Mouse (Mus musculus) T-cell, adult 2 months (primary cell): ENCODE measurements around the gene Ccr8.

Source experiments
- DNase-seq: peaks from one replicate; pipeline ENCODE4 v3.0.0; 2022; ENCODE audit warnings: low spot score

Gene Ccr8

DNA sequence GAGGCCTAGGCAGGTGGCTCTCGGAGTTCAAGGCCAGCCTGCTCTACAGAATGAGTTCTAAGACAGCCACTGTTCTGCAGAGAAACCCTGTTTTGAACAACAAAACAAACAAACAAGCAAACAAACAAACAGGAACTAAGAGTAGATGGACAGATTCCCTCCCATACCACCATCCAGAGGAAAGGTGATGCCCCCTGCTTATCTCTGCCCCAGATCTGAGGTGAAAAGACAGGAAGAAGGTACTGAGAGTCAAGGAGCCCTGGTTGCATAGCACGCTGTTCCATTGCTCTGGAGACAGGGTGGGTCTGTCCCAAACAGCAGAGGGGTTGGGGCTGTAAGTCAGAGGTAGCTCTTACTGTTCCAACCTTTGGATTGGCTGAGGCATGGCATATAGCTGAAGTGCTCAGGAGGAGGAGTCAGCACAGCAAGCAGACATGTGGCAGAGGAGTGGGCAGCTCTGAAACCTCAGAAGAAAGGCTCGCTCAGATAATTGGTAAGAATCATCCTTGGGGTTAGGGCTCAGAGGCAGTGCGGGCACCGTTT is at the start of gene Ccr8:
Ccr8 (plus strand) TSS at position 419 of the 543 bp plus-strand sequence.
- DNase-seq, result no peak

DNA sequence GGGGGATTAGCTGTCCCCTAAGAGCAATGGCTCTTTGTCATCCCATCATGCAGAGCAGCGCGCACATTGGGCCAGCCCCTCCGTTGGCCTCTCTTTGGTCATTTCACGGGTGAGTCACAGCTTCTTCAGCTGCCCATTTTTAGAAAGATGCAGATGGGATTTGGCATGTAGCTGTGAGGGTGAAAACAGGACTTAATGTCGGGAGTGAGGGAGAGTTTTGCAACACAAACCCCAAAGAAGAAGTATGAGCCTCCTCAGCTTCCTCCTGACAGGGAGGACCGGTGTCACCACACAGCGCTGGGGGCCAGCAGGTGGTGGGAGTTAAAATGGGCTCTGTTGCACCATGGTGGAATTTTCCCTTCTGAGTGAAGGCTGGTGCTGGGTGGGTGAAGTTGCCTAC is 48.8 kb upstream of the Ccr8 start:
- DNase-seq, result no peak

DNA sequence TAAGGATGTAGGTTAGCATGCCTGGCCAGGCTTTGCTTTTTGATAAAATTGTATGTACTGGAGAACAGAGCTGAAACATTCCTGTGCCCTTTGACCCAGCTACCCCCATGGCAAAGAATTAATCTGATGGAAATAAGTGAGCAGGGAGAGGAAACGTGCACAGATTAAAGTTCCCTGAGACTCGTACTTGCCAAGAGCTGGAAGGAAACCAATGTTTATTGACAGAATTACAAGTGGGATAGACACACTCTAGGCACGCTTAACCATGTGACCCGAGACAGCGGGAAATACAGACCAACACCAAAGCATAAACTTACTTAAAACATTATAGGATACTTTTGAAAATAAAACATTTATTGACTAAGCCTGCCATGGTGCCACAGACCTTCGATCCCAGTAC is 43.4 kb upstream of the Ccr8 start:
- DNase-seq, result no peak

DNA sequence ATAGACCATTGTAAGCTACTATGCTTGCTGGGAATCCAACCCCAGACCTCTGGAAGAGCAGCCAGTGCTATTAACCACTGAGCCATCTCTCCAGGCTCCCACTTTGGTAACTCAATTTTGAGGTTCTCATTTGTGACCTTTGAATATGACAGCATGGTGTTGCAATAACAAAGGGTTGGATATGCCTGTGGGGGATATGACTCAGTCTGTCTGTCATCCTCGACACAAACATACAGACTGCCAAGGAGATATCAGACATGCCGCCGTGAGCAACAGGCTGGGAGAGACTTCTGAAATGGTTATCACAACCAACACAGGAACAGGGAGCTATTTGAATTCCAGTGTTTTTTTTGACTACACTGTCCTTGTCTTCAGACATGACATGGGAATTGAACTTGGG is 42.5 kb upstream of the Ccr8 start:
- no peak for DNase-seq

DNA sequence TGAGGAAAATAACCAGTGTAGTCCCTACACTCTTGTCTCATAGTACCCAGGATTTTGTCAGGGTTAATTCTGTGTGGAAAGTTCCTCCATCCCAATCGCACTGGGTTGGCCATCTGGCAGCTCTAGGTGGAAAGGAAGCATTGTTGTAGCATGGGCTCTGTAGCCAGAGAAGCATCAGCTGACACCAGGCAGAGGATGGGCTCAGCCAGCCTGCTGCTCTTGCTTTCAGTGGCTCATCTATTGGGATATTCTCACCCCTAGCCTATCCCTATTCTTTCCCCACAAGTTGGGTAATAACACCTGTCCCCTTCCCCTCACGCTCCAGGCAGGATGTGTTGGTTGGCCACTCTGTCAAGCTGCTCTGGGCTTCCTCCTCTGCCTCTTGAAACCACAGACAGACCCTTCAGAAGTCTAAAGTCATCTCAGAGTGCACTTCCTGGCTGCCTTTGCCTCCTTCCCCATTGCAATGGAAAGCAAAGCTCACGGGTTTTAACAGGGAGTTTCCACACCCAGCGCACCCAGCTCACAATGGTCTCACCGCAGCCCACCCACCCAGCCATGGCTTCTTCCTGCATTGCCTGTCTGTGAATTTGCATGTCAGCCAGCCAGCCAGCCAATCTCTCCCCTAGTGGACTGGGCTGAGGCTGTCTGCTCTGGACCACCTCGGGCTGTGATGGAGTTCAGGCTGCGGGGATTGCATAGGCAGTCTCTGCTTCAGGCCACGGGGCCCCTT is 37.2 kb upstream of the Ccr8 start:
- DNase-seq, result peak; percentile 81

DNA sequence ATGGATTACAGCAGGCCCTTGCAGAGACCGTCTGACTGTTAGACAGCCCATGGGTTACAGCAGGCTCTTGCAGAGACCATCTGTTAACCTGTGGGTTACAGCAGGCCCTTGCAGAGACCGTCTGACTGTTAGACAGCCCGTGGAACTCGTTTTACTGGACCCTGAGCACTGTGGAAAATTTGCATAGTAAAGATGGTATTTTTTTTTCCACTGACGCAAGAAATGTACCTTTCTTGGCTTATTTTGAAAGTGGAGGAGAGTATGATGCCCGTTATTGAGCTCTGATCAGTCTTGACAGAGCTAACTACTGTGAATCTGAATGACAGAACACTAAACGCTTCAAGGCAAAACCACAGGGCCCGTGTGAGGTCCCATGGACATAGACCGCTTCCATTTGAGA is 35.7 kb upstream of the Ccr8 start:
- no peak for DNase-seq

DNA sequence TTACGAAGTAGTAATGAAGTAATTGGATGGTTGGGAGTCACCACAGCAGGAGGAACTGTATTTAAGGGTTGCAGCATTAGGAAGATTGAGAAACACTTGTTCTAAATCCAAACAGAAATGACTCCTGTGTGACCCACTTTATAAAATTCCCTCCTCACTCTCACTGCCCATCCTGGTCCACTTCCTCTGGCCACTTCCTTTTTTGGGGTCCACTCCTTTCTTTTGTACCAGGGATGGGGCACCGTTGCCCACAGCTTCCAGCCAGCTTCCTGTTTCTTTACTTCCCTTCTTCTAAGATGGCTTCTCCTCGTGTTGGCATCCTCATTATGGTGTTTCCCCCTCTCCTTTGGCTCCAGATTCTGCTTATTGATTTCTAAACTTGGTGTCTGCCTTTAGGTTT is 33.2 kb upstream of the Ccr8 start:
- no peak for DNase-seq

DNA sequence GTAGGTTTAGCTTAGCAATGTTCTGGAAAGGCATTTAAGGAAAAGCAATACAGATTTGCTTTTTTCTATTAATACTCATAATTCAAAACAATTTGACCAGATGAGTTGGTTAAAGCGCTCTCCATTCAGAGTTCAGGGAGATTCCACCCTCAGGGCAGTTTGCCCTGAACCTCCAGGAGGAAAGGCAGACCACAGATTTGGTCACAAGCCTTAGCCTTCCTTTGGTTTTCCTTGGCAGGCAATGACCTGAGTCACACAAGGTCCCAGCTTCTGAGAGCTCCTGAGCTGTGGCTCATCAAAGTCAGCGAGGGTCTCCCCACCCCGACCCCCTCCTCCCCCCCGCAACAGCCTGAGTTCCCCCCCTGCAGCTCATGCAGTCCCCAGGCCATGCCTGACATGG is 27.6 kb upstream of the Ccr8 start:
- no peak for DNase-seq

DNA sequence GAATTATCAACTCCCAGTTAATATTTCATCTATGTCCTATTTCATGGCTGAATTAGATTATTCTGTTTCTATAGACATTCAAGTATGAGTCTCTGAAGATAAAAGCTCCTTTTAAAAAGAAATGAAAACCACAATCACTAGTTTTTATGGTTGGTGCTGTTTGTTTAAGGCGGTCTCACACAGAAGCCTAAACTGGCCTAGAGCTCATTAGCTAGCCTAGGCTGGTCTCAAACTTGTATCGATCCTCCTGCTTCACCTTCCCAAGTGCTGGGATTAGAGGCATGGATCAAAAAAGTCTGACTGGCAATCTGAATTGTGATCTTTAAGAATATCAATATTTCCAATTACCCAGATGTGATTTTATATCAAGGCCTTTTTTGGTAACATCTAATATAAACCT is 24.3 kb upstream of the Ccr8 start:
- no peak for DNase-seq

DNA sequence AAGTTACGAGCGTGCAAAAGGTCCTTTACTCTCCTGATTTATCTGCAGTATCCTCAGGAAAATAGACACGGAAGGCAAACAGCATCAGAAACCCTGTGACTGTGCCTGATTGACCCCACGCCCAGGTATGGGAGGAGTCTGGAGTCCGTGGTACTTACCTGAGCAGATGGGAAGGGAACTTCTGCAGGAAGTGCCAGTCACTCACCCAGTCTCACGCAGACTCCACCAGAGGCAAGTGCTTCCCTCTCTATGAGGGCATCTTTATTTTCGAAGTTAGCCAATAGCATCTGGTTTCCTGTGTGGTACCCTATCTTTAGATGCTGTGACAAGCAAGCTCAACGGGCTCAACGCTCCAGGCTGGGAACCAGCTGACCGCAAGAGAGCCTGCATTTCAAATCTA is 23.9 kb upstream of the Ccr8 start:
- peak; percentile 19 for DNase-seq

DNA sequence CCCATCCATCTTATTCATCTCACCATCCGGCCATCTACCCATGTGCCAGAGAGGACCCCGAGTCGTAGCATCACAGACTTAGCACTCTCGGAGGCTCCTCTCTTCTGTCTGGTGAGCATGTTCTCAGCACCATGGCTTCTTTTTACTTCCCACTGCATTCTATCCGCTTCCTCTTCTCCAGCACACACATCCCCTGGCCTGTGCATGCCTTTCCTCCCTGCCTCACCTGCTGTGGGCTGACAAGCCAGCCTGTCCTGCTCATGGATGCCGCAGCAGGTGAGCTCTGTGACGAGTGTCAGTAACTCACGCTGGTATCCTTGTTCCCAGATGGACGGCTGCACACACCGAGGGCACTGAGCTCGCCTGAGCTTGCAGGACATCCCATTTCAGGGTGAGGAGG is 22.1 kb upstream of the Ccr8 start, which contains the start of gene Cx3cr1:
Cx3cr1 (minus strand) TSS at position 101 of the 400 bp plus-strand sequence.
- DNase-seq, result no peak

DNA sequence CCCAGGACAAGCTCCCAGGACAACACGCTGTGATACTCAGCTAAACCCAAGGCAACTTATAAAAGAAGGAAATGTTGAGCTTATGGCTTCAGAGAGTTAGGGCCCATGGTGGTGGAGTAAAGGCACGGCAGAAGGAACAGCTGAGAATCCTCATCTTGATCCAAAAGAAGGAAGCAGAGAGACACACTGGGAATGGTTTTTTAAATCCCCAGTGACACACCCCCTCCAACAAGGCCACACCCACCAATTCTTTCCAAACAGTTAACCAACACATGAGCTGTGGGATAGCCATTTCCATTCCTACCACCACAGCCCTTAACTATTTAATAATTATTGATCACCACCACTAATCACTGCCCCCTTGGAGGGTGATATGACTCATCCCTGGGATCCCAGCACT is 20.7 kb upstream of the Ccr8 start:
- no peak for DNase-seq

DNA sequence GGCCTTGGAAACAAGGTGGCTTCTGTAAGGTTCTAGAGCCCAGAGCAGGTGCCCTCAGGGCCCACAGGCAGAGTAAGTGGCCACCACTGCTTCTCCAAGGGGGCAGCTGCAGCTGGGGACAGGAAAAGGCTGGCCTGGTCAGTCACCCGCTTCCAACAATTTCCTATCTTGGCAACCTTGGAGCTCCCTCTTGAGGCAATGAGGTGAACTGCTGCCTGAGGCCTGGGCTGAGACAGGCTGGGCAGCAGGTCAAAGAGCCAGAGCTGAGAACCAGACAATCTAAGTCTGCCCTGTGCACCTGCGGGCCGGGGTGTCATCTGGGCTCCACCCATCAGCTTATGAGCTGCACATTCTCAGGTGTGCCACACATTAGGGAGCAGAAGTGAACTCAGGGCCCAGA is 18.7 kb upstream of the Ccr8 start:
- peak; percentile 43 for DNase-seq

DNA sequence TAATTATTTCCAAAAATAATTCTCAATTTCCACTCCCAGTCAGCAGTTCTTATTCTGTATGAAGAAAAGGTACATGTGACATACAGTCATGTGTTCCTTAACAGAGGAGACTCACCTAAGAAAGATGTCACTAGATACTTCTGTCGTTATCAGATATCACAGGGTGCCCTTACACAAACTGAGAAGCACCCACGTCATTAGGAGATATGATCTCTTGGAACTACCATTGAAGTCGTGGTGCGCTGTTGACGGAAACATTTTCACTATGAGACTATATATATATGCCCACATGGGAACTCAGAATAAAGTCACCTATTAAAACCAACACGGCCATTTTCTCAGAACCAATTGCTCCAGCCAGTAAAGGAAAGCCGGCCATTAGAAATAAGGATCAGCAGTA is 17.4 kb upstream of the Ccr8 start:
- peak; percentile 67 for DNase-seq

DNA sequence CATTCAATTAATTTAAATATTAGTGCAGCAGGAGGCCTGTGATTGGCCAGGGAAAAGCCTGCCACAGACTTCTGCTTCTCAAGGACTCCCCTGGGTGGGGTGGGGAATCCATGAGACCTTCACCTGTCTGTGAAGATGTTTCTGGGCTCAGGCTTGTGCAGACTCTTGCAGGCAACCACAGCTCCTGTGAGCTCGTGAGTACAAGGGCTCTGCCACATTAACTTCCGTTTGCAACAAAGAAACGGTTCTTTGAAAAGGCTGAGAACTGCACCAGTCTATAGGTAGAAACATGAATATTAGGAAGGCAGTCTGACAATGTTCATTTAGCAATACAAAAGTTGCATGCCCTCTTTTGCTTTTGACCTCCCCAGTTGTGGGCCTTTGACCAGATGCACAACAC is 13.7 kb upstream of the Ccr8 start:
- peak; percentile 28 for DNase-seq

DNA sequence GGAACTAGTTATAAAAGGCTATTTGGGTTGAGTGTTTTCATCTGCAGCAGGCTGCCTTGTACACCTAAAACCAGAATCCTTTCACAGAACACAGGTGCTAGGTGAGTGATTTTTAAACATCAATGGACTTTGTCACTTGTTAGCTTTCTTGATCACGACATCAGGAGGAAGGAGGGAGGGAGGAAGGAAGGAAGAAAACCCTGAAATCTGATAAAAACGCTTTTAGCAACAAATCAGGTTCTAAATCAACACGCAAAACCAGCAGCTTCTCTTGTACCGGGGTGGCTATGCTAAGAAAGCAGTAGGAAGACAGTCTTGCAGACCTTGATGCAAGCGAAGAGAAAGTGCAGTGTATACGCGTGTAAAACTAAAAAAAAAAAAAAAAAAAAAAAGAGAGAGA is 12.0 kb upstream of the Ccr8 start:
- DNase-seq, result no peak

DNA sequence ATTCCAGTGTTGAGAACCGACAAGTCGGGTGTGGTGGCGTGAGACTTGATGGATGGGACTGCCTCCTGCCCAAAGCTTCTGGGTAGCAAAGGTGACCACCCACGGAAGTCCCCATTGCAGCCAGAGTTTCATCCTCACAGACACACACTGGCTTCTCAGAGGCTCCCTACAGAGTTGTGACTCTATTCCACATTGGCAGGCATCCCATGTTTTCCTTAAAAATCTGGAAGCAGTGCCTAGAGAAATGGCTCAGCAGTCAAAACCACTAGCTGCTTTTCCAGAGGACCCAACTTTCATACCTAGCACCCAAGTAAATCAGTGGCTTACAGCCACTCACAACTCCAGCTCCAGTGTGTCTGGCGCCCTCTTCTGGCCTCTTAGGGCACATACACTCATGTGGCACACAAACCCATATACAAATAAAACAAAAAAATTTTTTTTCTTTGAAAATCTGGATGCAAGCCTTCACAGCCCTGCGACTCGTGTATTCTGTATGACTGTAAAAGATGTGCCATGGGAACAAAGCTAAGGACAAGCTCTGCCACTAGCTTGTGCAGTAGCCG is 11.3 kb upstream of the Ccr8 start:
- no peak for DNase-seq

DNA sequence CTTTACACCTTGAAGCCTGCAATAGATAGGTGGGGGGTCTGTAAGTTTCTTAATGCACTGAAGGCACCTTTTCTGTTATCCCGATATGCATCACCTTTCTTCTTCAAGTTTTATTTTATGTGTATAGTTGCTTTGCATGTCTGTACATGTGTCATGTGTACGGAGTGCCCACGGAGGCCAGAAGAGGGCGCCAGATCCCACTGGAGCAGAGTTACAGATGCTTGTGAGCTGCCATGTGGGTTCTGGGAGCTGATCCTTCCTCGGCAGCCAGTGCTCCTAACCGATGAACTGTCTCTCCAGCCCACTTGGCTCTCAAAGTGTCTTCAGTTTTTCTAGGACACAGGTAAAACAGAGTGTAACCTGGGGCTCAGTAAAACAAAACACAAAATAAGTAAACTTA is 10.7 kb upstream of the Ccr8 start:
- DNase-seq, result no peak

DNA sequence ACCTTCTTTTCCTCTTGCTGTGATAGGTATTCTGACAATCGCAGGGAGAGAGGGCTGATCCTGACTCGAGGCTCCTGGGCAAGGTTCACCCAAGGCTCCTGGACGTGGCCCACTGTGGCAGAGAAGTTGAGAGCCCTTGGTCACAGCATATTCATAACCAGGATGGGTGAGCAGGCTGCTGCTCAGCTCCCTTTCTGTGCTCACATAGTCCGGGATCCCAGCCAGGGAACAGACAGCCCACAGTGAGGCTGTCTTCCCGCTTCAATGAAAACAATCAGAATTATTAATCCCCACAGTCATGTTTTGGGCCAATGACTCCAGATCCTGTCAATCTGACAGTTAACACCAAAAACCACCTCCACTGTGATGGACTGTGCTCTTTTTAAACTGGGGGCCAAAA is 9.9 kb upstream of the Ccr8 start:
- no peak for DNase-seq

DNA sequence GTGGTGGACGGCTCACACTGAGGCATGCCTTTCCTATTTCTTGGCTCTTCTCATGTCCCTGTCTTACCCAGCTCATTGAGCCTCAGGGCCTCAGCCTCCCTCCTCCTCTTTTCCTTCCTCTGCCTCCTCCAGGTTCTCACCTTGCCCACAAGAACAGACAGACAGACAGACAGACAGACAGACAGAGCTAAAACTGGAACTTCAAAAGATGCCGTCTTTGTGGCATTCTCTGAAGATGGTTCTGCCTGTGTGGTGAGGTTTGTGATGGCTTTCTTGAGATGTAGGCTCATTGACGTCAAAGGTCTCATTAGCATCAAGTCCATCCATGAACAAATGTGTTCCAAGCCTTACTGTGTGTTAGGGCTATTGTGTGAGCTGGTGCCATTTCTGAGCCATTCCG is 9.2 kb upstream of the Ccr8 start:
- DNase-seq, result peak; percentile 76

DNA sequence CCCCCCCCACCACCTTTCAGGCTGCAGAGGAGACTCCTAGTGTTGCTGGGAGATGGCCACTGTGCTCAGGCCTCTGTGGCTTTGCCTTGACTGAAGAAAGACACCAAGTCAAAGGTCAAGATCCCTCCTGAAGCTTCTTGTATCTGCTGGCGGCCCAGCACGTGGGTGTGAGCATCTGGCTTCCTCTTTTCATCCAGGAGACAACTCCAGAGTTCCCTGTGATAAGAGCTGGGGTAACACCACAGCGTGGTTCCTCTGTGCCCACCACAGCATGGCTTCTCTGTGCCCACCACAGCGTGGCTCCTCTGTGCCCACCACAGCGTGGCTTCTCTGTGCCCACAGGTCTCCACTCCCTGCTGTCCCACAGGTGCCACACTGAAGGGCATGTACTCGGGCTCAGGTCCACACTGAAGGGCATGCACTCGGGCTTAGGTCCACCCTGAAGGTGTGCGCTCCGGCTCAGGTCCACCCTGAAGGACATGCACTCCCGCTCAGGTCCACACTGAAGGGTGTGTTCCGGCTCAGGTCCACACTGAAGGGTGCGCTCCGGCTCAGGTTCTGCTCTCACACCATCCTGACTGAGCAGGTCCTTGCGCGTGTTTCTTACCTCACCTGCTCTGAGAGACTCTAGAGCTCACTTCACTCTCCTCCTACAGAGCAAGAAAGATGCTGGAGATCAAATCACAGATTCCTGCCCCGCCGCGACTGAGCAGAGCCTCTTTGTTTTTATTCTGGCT is 8.6 kb upstream of the Ccr8 start:
- DNase-seq, result no peak

DNA sequence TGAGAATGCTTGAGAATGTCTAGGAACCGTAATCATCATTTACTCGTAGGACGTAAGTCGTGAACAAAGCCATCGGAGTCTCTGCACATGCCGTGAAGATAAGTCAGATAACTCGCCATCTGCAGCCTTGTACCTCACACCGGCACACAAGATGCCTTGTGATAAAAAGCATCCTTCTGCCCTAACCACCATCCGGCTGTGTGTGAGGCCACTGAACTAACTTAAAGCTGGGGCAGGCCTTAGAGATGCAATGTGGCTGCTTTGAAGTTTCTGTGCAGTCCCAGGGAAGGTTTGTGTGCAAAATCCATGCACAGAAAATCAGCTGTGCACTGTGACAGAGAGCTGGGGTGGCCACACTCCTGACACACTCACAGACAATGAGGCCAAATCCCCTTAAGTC is 7.5 kb upstream of the Ccr8 start:
- peak; percentile 43 for DNase-seq

DNA sequence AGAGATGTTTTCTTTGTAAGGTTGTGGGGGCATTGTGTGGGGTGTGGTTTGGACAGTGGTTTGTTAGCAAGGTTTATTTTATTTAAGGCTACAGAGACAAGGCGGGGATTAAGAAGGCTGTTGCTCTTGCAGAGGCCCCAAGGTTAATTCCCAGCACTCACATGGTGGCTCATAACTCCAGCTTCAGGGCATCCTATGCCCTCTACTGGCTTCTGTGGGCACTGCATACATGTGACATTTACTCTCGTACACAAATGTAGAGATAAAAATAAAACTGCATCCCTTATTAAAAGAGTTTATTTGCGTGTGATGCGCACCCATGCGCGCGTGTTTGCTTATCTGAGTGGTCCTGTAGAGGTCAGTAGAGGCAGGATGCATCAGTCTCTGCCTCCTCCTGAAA is 2.8 kb upstream of the Ccr8 start:
- no peak for DNase-seq
